Mouse (Mus musculus) ES-E14 (cell line): ENCODE results near the gene Arid1a.

ENCODE experiments used
- CHD2 ChIP-seq: IDR thresholded peaks from 2 replicates; pipeline ENCODE4 v1.6.1; 2014; ENCODE audit warnings: mild to moderate bottlenecking, low read depth, low read length, inconsistent platforms
- ZNF384 ChIP-seq: IDR thresholded peaks from 2 replicates; pipeline ENCODE4 v1.6.1; 2012; ENCODE audit warnings: low read depth, low read length, inconsistent platforms

DNA sequence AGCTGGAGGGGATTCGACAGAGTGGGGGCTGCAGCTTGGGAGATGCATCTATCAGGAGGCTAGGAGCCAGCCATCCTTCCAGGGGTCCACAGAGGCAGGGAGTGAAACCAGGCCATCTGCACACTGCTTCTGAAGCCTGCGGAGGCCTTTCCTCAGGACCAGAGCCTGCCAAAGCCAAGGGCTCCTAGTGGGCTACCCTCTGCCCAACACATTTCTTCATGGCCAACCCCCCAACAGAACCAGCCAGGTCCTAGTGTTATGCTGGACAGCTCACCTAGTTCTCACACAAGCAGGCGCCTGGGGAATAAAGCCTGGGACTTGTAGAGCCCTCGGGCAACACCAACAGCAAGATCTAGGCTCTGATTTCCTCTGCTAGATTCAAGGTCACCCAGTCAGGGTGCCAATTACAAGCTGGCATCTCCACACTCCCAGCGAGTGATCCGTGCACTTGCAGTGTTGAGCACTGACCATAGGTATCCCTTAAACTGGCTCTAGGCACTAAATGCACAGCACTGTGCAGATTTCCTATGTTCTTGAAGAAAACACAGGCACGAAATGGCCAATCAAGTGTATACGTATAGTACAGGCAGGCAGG lies 126.1 kb downstream of the Arid1a start:
- TF ChIP-seq CHD2 (no peak), ZNF384 (no peak)
